Mouse (Mus musculus): ENCODE results near the gene Fto.

DNA sequence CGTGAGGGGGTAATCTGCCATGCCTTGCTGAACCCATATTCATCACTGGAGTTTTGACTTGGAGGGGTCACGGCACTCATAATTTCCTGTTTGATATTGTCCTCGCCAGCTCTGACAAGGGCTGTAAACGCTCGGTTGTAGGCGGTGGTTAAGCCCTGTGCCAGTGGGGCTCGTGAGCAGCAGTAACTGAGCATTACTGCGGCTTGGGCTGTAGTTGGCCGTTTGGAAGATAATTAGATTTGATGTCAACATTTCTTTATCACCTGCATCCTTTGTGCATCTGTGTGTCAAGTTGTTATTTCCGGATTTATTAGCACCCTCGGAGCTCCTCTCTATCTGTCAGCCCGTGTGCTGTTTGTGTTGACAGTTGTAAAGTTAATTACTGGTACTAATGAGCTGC is 309.4 kb downstream of the Fto start:
- TF ChIP-seq POLR2A (IDR thresholded peaks at IDR 0.05; ENCODE audit: low read depth, low read length): no peak
- TF ChIP-seq CTCF (conservative IDR thresholded peaks at IDR 0.05; ENCODE audit: insufficient read depth, insufficient read length, low read depth, low read length): no peak
